Mouse (Mus musculus): ENCODE measurements at regions not wholly inside any gene's neighbourhood (a gene's known extent, or its start where the extent isn't known, plus 50 kb on each side); places are given as distances from the start of the nearest gene placed in this dataset.

GRCm38 (mm10) chr9:51379589-51379988 is 50.9 kb upstream of the 1810046K07Rik start:
- Histone ChIP-seq H3K4me3 (no peak overlapping the region), H3K9ac (no peak overlapping the region), H3K4me2 (replicated peaks) (no peak overlapping the region), H3K36me3 (no peaks in the 10 kb centered on the region), H3K27ac (no peak overlapping the region), H3K27me3 (no peaks in the 10 kb centered on the region), H3K9me3 (replicated peaks) (no peaks in the 10 kb centered on the region), H3K4me1 (no peaks in the 10 kb centered on the region)
- ATAC-seq (ENCODE audit: low FRiP score) = no peak
- 81% methylated on average over 6 of the region's 6 CpGs for WGBS

- Histone ChIP-seq H3K4me2 (replicated peaks) (no peak overlapping the region), H3K4me1 (peaks cover 6% of the 10 kb centered on the region), H3K4me3 (no peak overlapping the region), H3K27me3 (no peaks in the 10 kb centered on the region), H3K27ac (no peak overlapping the region), H3K36me3 (no peaks in the 10 kb centered on the region), H3K9ac (no peak overlapping the region), H3K9me3 (replicated peaks) (no peaks in the 10 kb centered on the region)
- 88% methylated on average over 2 of the region's 2 CpGs for WGBS
- ATAC-seq (ENCODE audit: low FRiP score) = no peak
These were observed 65.2 kb upstream of the 1810046K07Rik start for GRCm38 (mm10) chr9:51393921-51394320.

- 74% methylated on average over 9 of the region's 9 CpGs for WGBS
- no peak for ATAC-seq (ENCODE audit: low FRiP score)
- no peak overlapping the region for H3K27ac ChIP-seq
These were observed 65.7 kb upstream of the 1810046K07Rik start for GRCm38 (mm10) chr9:51394372-51394771.

GRCm38 (mm10) chr9:51396801-51397200 is 68.1 kb upstream of the 1810046K07Rik start:
- no peak overlapping the region for H3K4me2 ChIP-seq (replicated peaks)
- no peaks in the 10 kb centered on the region for H3K9me3 ChIP-seq (replicated peaks)
- peaks cover 6% of the 10 kb centered on the region for H3K4me1 ChIP-seq
- no peak for ATAC-seq (ENCODE audit: low FRiP score)
- no peaks in the 10 kb centered on the region for H3K27me3 ChIP-seq
- no peak overlapping the region for H3K27ac ChIP-seq
- no peak overlapping the region for H3K9ac ChIP-seq
- 94% methylated on average over 3 of the region's 3 CpGs for WGBS
- no peak overlapping the region for H3K4me3 ChIP-seq
- H3K36me3 ChIP-seq = no peaks in the 10 kb centered on the region

More at GRCm38 (mm10) chr9:51394372-51394771, 65.7 kb upstream of the 1810046K07Rik start:
- Histone ChIP-seq H3K36me3 (no peaks in the 10 kb centered on the region), H3K9me3 (replicated peaks) (no peaks in the 10 kb centered on the region), H3K4me3 (no peak overlapping the region), H3K9ac (no peak overlapping the region), H3K4me1 (peaks cover 6% of the 10 kb centered on the region), H3K4me2 (replicated peaks) (no peak overlapping the region), H3K27me3 (no peaks in the 10 kb centered on the region)

GRCm38 (mm10) chr9:51397589-51398220 is 69.0 kb upstream of the 1810046K07Rik start:
- Histone ChIP-seq H3K4me3 (no peak overlapping the region), H3K4me1 (peaks cover 6% of the 10 kb centered on the region), H3K9ac (no peak overlapping the region), H3K4me2 (replicated peaks) (no peak overlapping the region), H3K27me3 (no peaks in the 10 kb centered on the region), H3K27ac (no peak overlapping the region), H3K9me3 (replicated peaks) (no peaks in the 10 kb centered on the region), H3K36me3 (no peaks in the 10 kb centered on the region)
- WGBS = 10% methylated on average over 1 of the region's 1 CpGs
- no peak for ATAC-seq (ENCODE audit: low FRiP score)

- Histone ChIP-seq H3K4me1 (peaks cover 6% of the 10 kb centered on the region), H3K9ac (no peak overlapping the region), H3K4me2 (replicated peaks) (no peak overlapping the region), H3K4me3 (no peak overlapping the region), H3K27ac (no peak overlapping the region), H3K9me3 (replicated peaks) (no peaks in the 10 kb centered on the region), H3K27me3 (no peaks in the 10 kb centered on the region), H3K36me3 (no peaks in the 10 kb centered on the region)
- ATAC-seq (ENCODE audit: low FRiP score) = no peak
- WGBS = 82% methylated on average over 4 of the region's 4 CpGs
These were observed 70.2 kb upstream of the 1810046K07Rik start for GRCm38 (mm10) chr9:51398886-51399285.

- no peak overlapping the region for H3K27ac ChIP-seq
- no peaks in the 10 kb centered on the region for H3K9me3 ChIP-seq (replicated peaks)
- H3K4me2 ChIP-seq (replicated peaks) = no peak overlapping the region
- WGBS = 45% methylated on average over 4 of the region's 4 CpGs
- H3K4me3 ChIP-seq = no peak overlapping the region
- H3K4me1 ChIP-seq = peaks cover 5% of the 10 kb centered on the region
- H3K36me3 ChIP-seq = no peaks in the 10 kb centered on the region
- H3K9ac ChIP-seq = no peak overlapping the region
- H3K27me3 ChIP-seq = no peaks in the 10 kb centered on the region
- no peak for ATAC-seq (ENCODE audit: low FRiP score)
These were observed 70.6 kb upstream of the 1810046K07Rik start for GRCm38 (mm10) chr9:51399356-51399755.

- Histone ChIP-seq H3K36me3 (no peaks in the 10 kb centered on the region), H3K27ac (no peak overlapping the region), H3K4me3 (no peak overlapping the region), H3K27me3 (no peaks in the 10 kb centered on the region), H3K9ac (no peak overlapping the region), H3K9me3 (replicated peaks) (no peaks in the 10 kb centered on the region), H3K4me1 (peaks cover 3% of the 10 kb centered on the region), H3K4me2 (replicated peaks) (no peak overlapping the region)
- WGBS = 89% methylated on average over 3 of the region's 3 CpGs
- ATAC-seq (ENCODE audit: low FRiP score) = no peak
These were observed 73.1 kb upstream of the 1810046K07Rik start for GRCm38 (mm10) chr9:51401779-51402178.

- Histone ChIP-seq H3K9me3 (replicated peaks) (no peaks in the 10 kb centered on the region), H3K9ac (no peak overlapping the region), H3K4me1 (no peaks in the 10 kb centered on the region), H3K36me3 (no peaks in the 10 kb centered on the region), H3K27ac (no peak overlapping the region), H3K27me3 (no peaks in the 10 kb centered on the region), H3K4me3 (no peak overlapping the region), H3K4me2 (replicated peaks) (no peak overlapping the region)
- ATAC-seq (ENCODE audit: low FRiP score) = no peak
- WGBS = 67% methylated on average over 1 of the region's 1 CpGs
These were observed 79.3 kb upstream of the 1810046K07Rik start for GRCm38 (mm10) chr9:51407978-51408377.

- H3K36me3 ChIP-seq = no peaks in the 10 kb centered on the region
- H3K4me1 ChIP-seq = no peaks in the 10 kb centered on the region
- no peaks in the 10 kb centered on the region for H3K27me3 ChIP-seq
- no peak overlapping the region for H3K4me3 ChIP-seq
- H3K27ac ChIP-seq = no peak overlapping the region
- H3K9ac ChIP-seq = no peak overlapping the region
- no peak for ATAC-seq (ENCODE audit: low FRiP score)
- H3K4me2 ChIP-seq (replicated peaks) = no peak overlapping the region
- WGBS = 85% methylated on average over 5 of the region's 5 CpGs
- no peaks in the 10 kb centered on the region for H3K9me3 ChIP-seq (replicated peaks)
These were observed 90.3 kb upstream of the 1810046K07Rik start for GRCm38 (mm10) chr9:51418923-51419482.

- no peak overlapping the region for H3K4me3 ChIP-seq
- no peak overlapping the region for H3K4me2 ChIP-seq (replicated peaks)
- no peaks in the 10 kb centered on the region for H3K4me1 ChIP-seq
- no peak for ATAC-seq (ENCODE audit: low FRiP score)
- H3K9ac ChIP-seq = no peak overlapping the region
- H3K27ac ChIP-seq = no peak overlapping the region
- H3K36me3 ChIP-seq = no peaks in the 10 kb centered on the region
- no peaks in the 10 kb centered on the region for H3K9me3 ChIP-seq (replicated peaks)
- H3K27me3 ChIP-seq = no peaks in the 10 kb centered on the region
- whole genome bisulfite sequencing = 62% methylated on average over 3 of the region's 3 CpGs
These were observed 93.8 kb upstream of the 1810046K07Rik start for GRCm38 (mm10) chr9:51422553-51422952.

GRCm38 (mm10) chr9:51423341-51423740 is 94.6 kb upstream of the 1810046K07Rik start:
- ATAC-seq (ENCODE audit: low FRiP score) = no peak
- no peaks in the 10 kb centered on the region for H3K4me1 ChIP-seq
- H3K27me3 ChIP-seq = no peaks in the 10 kb centered on the region
- H3K4me2 ChIP-seq (replicated peaks) = no peak overlapping the region
- no peaks in the 10 kb centered on the region for H3K36me3 ChIP-seq
- 77% methylated on average over 4 of the region's 4 CpGs for WGBS
- H3K4me3 ChIP-seq = no peak overlapping the region
- no peak overlapping the region for H3K27ac ChIP-seq
- no peak overlapping the region for H3K9ac ChIP-seq
- H3K9me3 ChIP-seq (replicated peaks) = no peaks in the 10 kb centered on the region

- H3K27me3 ChIP-seq = no peaks in the 10 kb centered on the region
- no peaks in the 10 kb centered on the region for H3K9me3 ChIP-seq (replicated peaks)
- no peak overlapping the region for H3K4me3 ChIP-seq
- no peak for ATAC-seq (ENCODE audit: low FRiP score)
- no peaks in the 10 kb centered on the region for H3K4me1 ChIP-seq
- 60% methylated on average over 2 of the region's 2 CpGs for WGBS
- H3K4me2 ChIP-seq (replicated peaks) = no peak overlapping the region
- no peak overlapping the region for H3K27ac ChIP-seq
- H3K9ac ChIP-seq = no peak overlapping the region
- no peaks in the 10 kb centered on the region for H3K36me3 ChIP-seq
These were observed 101.7 kb upstream of the 1810046K07Rik start for GRCm38 (mm10) chr9:51430426-51430825.
